Mouse (Mus musculus): ENCODE measurements around the gene Katnb1. TPM values are rescaled to one million over a fixed set of nuclear protein-coding genes. Genes with fewer than 3 reads are reported as not detected.

Gene Katnb1
- polyA plus RNA-seq, 1 experiment from 2014 or later, result 17.8 TPM

- no peak overlapping the region for H3K4me3 ChIP-seq
- no peak for ATAC-seq
- no peaks in the 10 kb centered on the region for H3K36me3 ChIP-seq
- H3K27me3 ChIP-seq (replicated peaks), result no peaks in the 10 kb centered on the region
- H3K4me1 ChIP-seq, result peaks cover 59% of the 10 kb centered on the region
- H3K9me3 ChIP-seq (replicated peaks), result no peaks in the 10 kb centered on the region
- 23% methylated on average over 6 of the region's 6 CpGs for WGBS (ENCODE audit: insufficient replicate concordance)
- H3K9ac ChIP-seq, result no peak overlapping the region
- H3K27ac ChIP-seq, result no peak overlapping the region
- no peak overlapping the region for H3K4me2 ChIP-seq
Measured at GRCm38 (mm10) chr8:95058661-95059060, 22.3 kb upstream of the Katnb1 start.

- no peaks in the 10 kb centered on the region for H3K9me3 ChIP-seq (replicated peaks)
- no peaks in the 10 kb centered on the region for H3K27me3 ChIP-seq (replicated peaks)
- ATAC-seq, result no peak
- no peak overlapping the region for H3K9ac ChIP-seq
- WGBS (ENCODE audit: insufficient replicate concordance), result 43% methylated on average over 6 of the region's 6 CpGs
- H3K4me1 ChIP-seq, result peaks cover 48% of the 10 kb centered on the region
- H3K4me2 ChIP-seq, result no peak overlapping the region
- H3K27ac ChIP-seq, result no peak overlapping the region
- no peaks in the 10 kb centered on the region for H3K36me3 ChIP-seq
- H3K4me3 ChIP-seq, result no peak overlapping the region
Measured at GRCm38 (mm10) chr8:95059812-95060533, 21.0 kb upstream of the Katnb1 start.

GRCm38 (mm10) chr8:95064531-95064930 lies 16.5 kb upstream of the Katnb1 start:
- no peak overlapping the region for H3K27ac ChIP-seq
- no peak for ATAC-seq
- H3K4me2 ChIP-seq, result no peak overlapping the region
- no peaks in the 10 kb centered on the region for H3K9me3 ChIP-seq (replicated peaks)
- H3K4me1 ChIP-seq, result peaks cover 12% of the 10 kb centered on the region
- WGBS (ENCODE audit: insufficient replicate concordance), result 85% methylated on average over 2 of the region's 2 CpGs
- no peaks in the 10 kb centered on the region for H3K36me3 ChIP-seq
- H3K9ac ChIP-seq, result no peak overlapping the region
- H3K4me3 ChIP-seq, result no peak overlapping the region
- H3K27me3 ChIP-seq (replicated peaks), result no peaks in the 10 kb centered on the region

GRCm38 (mm10) chr8:95067582-95067981 lies 13.4 kb upstream of the Katnb1 start:
- peak; percentile 49; the same call in 1 of the 2 replicates for ATAC-seq
- 36% methylated on average over 3 of the region's 3 CpGs for WGBS (ENCODE audit: insufficient replicate concordance)
- no peak overlapping the region for H3K4me2 ChIP-seq
- no peak overlapping the region for H3K9ac ChIP-seq
- no peaks in the 10 kb centered on the region for H3K36me3 ChIP-seq
- H3K4me1 ChIP-seq, result 0 out of 2 replicates have a peak, but pooled peaks cover 3% of the 10 kb centered on the region
- no peaks in the 10 kb centered on the region for H3K27me3 ChIP-seq (replicated peaks)
- H3K9me3 ChIP-seq (replicated peaks), result no peaks in the 10 kb centered on the region
- no peak overlapping the region for H3K4me3 ChIP-seq
- H3K27ac ChIP-seq, result no peak overlapping the region

- Histone ChIP-seq H3K4me3 (no peak overlapping the region), H3K9me3 (replicated peaks) (no peaks in the 10 kb centered on the region), H3K27ac (no peak overlapping the region), H3K4me1 (peaks cover 13% of the 10 kb centered on the region), H3K36me3 (no peaks in the 10 kb centered on the region), H3K27me3 (replicated peaks) (no peaks in the 10 kb centered on the region), H3K9ac (no peak overlapping the region), H3K4me2 (no peak overlapping the region)
- ATAC-seq, result no peak
- 64% methylated on average over 3 of the region's 3 CpGs for WGBS (ENCODE audit: insufficient replicate concordance)
Measured at GRCm38 (mm10) chr8:95075504-95075903, 5.5 kb upstream of the Katnb1 start.

DNA sequence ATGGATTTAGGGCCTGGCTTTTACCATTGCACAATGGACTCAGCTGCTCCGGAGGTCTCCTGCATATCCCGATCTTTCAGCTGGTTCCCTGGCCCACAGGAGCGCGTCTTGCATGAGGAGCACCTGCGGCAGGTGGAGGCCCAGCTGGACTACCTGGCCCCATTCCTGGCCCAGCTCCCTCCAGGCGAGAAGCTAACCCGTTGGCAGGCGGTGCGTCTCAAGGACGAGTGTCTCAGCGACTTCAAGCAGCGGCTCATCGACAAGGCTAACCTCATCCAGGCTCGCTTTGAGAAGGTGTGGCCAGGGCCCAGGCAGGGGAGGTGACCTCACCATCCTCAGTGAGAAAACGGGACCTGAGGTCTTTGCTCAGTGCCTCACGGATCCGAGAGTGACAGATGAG lies 4.8 kb upstream of the Katnb1 start:
- Histone ChIP-seq H3K36me3 (no peaks in the 10 kb centered on the region), H3K4me2 (no peak overlapping the region), H3K27me3 (replicated peaks) (no peaks in the 10 kb centered on the region), H3K27ac (no peak overlapping the region), H3K4me1 (peaks cover 13% of the 10 kb centered on the region), H3K9ac (no peak overlapping the region), H3K4me3 (no peak overlapping the region), H3K9me3 (replicated peaks) (no peaks in the 10 kb centered on the region)
- 72% methylated on average over 17 of the region's 17 CpGs for WGBS (ENCODE audit: insufficient replicate concordance)
- no peak for ATAC-seq

DNA sequence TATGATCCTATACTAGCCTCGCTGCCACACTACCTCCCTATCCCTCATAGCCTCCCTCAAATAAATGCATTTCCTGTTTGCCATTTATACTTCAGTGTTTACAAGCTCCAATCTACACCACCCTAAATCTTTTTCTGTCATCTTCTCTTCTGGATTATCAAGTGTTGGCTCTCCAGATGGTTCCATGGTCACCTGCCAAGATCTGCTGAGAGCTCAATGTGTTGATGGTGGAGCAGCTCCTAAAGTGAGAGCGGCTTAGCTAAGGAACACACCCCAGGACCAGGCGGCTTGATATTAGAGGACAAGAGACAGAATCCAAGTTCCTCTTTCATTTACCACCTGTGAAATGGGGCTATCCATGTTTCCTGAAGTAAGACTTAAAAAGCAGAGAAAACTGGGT lies 2.9 kb upstream of the Katnb1 start:
- no peak for ATAC-seq
- Histone ChIP-seq H3K4me2 (no peak overlapping the region), H3K36me3 (peaks cover 6% of the 10 kb centered on the region; the same call in 1 of the 2 replicates), H3K27ac (no peak overlapping the region), H3K4me1 (peaks cover 30% of the 10 kb centered on the region), H3K9ac (no peak overlapping the region), H3K4me3 (no peak overlapping the region), H3K9me3 (replicated peaks) (no peaks in the 10 kb centered on the region), H3K27me3 (replicated peaks) (no peaks in the 10 kb centered on the region)
- 63% methylated on average over 3 of the region's 3 CpGs for WGBS (ENCODE audit: insufficient replicate concordance)

GRCm38 (mm10) chr8:95079305-95079704 lies 1.7 kb upstream of the Katnb1 start:
- Histone ChIP-seq H3K4me1 (peaks cover 33% of the 10 kb centered on the region), H3K4me2 (peak overlapping the region; percentile 87)

DNA sequence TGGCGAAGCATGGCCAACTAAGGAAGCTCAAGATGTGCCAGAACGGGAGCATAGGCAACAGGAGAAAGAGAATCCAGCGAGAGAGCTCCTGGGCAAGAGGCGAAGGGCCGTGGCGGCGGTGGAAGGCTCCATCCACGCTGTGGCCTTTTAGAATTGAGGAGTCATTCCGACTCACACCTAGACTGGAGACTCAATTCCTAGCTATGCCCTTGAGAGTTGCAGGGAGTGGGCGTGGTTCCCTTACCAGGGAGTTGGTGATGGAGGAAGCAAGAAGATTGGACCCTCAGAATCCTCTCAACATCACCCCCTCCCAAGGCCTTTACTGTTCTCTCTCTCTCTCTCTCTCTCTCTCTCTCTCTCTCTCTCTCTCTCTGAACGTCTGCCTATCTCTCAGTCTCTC lies 664 bp downstream of the Katnb1 start:
- Histone ChIP-seq H3K9me3 (replicated peaks) (no peaks in the 10 kb centered on the region), H3K9ac (peak overlapping the region; percentile 84), H3K4me2 (peak overlapping the region; percentile 87), H3K36me3 (peaks cover 36% of the 10 kb centered on the region), H3K4me3 (peak overlapping the region; percentile 89), H3K27me3 (replicated peaks) (no peaks in the 10 kb centered on the region), H3K27ac (peak overlapping the region; percentile 84), H3K4me1 (peaks cover 55% of the 10 kb centered on the region)
- ATAC-seq, result no peak
- 5% methylated on average over 11 of the region's 11 CpGs for WGBS (ENCODE audit: insufficient replicate concordance)

More at GRCm38 (mm10) chr8:95079305-95079704, 1.7 kb upstream of the Katnb1 start:
- no peak overlapping the region for H3K9ac ChIP-seq
- H3K27me3 ChIP-seq (replicated peaks), result no peaks in the 10 kb centered on the region
- no peak overlapping the region for H3K27ac ChIP-seq
- no peak overlapping the region for H3K4me3 ChIP-seq
- no peak for ATAC-seq
- 76% methylated on average over 4 of the region's 4 CpGs for WGBS (ENCODE audit: insufficient replicate concordance)
- H3K9me3 ChIP-seq (replicated peaks), result no peaks in the 10 kb centered on the region
- H3K36me3 ChIP-seq, result peaks cover 18% of the 10 kb centered on the region

GRCm38 (mm10) chr8:95084261-95084660 lies 3.3 kb downstream of the Katnb1 start:
- no peak overlapping the region for H3K27ac ChIP-seq
- ATAC-seq, result no peak
- H3K4me1 ChIP-seq, result peaks cover 59% of the 10 kb centered on the region
- no peak overlapping the region for H3K4me3 ChIP-seq
- 83% methylated on average over 4 of the region's 4 CpGs for WGBS (ENCODE audit: insufficient replicate concordance)
- no peaks in the 10 kb centered on the region for H3K9me3 ChIP-seq (replicated peaks)
- H3K4me2 ChIP-seq, result peak overlapping the region; percentile 49; the same call in 1 of the 2 replicates
- no peaks in the 10 kb centered on the region for H3K27me3 ChIP-seq (replicated peaks)
- H3K9ac ChIP-seq, result no peak overlapping the region
- H3K36me3 ChIP-seq, result peaks cover 62% of the 10 kb centered on the region

GRCm38 (mm10) chr8:95084744-95085431 lies 3.9 kb downstream of the Katnb1 start:
- Histone ChIP-seq H3K4me2 (peak overlapping the region; percentile 49), H3K9ac (peak overlapping the region; percentile 51), H3K9me3 (replicated peaks) (no peaks in the 10 kb centered on the region), H3K36me3 (peaks cover 66% of the 10 kb centered on the region), H3K27me3 (replicated peaks) (no peaks in the 10 kb centered on the region), H3K4me1 (peaks cover 55% of the 10 kb centered on the region), H3K27ac (peak overlapping the region; percentile 81), H3K4me3 (no peak overlapping the region)
- no peak for ATAC-seq
- WGBS (ENCODE audit: insufficient replicate concordance), result 69% methylated on average over 10 of the region's 10 CpGs

DNA sequence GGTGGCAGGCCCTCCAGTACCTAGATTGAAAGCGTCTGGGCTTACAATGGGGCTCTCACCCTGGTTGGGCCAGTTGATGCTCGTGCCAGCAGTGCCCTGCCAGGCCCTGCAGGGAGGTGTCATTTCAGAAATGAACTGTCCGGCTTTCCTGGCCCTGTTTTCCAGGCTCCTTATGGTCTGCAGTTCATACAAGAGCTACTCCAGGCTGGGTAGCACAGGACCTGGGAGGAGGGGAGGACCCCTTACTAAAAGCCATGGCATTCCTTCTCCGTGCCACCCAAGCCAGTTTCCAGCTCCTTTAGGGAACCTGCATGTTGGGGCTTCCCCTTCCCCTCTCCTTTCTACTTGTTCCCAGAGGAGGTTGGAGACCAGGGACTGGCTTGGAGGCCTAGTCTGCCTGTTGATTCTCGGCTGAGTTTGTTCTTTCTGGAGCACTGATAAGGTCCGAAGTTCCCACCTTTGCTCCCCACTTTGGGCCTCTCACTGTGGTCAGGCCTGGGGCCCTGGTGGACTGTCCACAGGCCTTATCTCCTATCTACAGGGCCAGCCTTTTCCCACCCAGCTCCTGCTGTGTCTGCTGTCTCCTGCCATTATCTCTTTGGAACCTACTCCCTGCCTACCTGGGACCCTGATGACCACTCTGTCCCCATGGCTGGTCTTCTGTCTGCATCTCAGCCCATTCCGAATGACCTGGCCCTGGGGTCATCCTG lies 4.6 kb downstream of the Katnb1 start:
- WGBS (ENCODE audit: insufficient replicate concordance), result 58% methylated on average over 7 of the region's 7 CpGs
- H3K27ac ChIP-seq, result peak overlapping the region; percentile 81
- H3K27me3 ChIP-seq (replicated peaks), result no peaks in the 10 kb centered on the region
- ATAC-seq, result peak; percentile 16
- H3K4me1 ChIP-seq, result peaks cover 58% of the 10 kb centered on the region
- peak overlapping the region; percentile 49 for H3K4me2 ChIP-seq
- H3K36me3 ChIP-seq, result peaks cover 73% of the 10 kb centered on the region
- H3K9ac ChIP-seq, result peak overlapping the region; percentile 51
- no peaks in the 10 kb centered on the region for H3K9me3 ChIP-seq (replicated peaks)
- H3K4me3 ChIP-seq, result no peak overlapping the region
